Mouse (Mus musculus) midbrain, embryonic 10.5 days (tissue): ENCODE data around the gene Sun1. TPM values are rescaled to one million over a fixed set of nuclear protein-coding genes. Genes with fewer than 3 reads are reported as not detected.

Experiments
- DNase-seq: peaks from one replicate; pipeline ENCODE4 v3.0.0-alpha.2; 2017; ENCODE audit warnings: low spot score
- H3K27ac ChIP-seq: fragments of 300-500 bp; sonication (generic); replicated peaks from 2 replicates; pipeline ENCODE4 v1.5.1; 2016; ENCODE audit warnings: mild to moderate bottlenecking
- H3K27me3 ChIP-seq: fragments of 300-500 bp; sonication (generic); 2 replicates; pipeline ENCODE4 v1.6.1; 2016; ENCODE audit warnings: low read depth, mild to moderate bottlenecking; ENCODE audit not compliant: poor library complexity, severe bottlenecking
- H3K36me3 ChIP-seq: fragments of 300-500 bp; sonication (generic); 2 replicates; pipeline ENCODE4 v1.6.1; 2016; ENCODE audit warnings: mild to moderate bottlenecking, moderate library complexity
- H3K4me1 ChIP-seq: fragments of 300-500 bp; sonication (generic); 2 replicates; pipeline ENCODE4 v1.6.1; 2016
- H3K4me3 ChIP-seq: fragments of 300-500 bp; sonication (generic); 2 replicates; pipeline ENCODE4 v1.5.1; 2016; ENCODE audit warnings: mild to moderate bottlenecking, moderate library complexity
- H3K9me3 ChIP-seq: fragments of 300-500 bp; sonication (generic); replicated peaks from 2 replicates; pipeline ENCODE4 v1.6.1; 2016; ENCODE audit warnings: mild to moderate bottlenecking
- WGBS: fragments of 180-500 bp; shearing (Covaris S2); methylation state at CpG from one replicate; pipeline ENCODE4 v1.1.7; 2016; 5-methylcytosine and 5-hydroxymethylcytosine counted together
- polyA plus RNA-seq: library from polyadenylated mRNA; unstranded; fragments of >200 nt; fragmentation: Nextera tagmentation; extraction: Ambion mirVana; gene quantifications from 2 replicates; pipeline ENCODE4 v1.2.1, GENCODE M21; 2016

Gene Sun1
- polyA plus RNA-seq, 1 experiment from 2014 or later, result 46.9 TPM

- Histone ChIP-seq H3K27me3 (no peaks in the 10 kb centered on the region), H3K9me3 (no peaks in the 10 kb centered on the region), H3K36me3 (peaks cover 100% of the 10 kb centered on the region), H3K27ac (no peak overlapping the region), H3K4me3 (no peak overlapping the region), H3K4me1 (no peaks in the 10 kb centered on the region)
- no peak for DNase-seq
- 90% methylated on average over 4 of the region's 4 CpGs for WGBS
These were observed 37.0 kb downstream of the Sun1 start for GRCm38 (mm10) chr5:139237436-139237835.

- Histone ChIP-seq H3K27me3 (no peaks in the 10 kb centered on the region), H3K4me3 (no peak overlapping the region), H3K4me1 (no peaks in the 10 kb centered on the region), H3K27ac (no peak overlapping the region), H3K36me3 (peaks cover 100% of the 10 kb centered on the region), H3K9me3 (no peaks in the 10 kb centered on the region)
- no peak for DNase-seq
- WGBS, result 93% methylated on average over 15 of the region's 15 CpGs
These were observed 40.8 kb downstream of the Sun1 start for GRCm38 (mm10) chr5:139241022-139241761.

DNA sequence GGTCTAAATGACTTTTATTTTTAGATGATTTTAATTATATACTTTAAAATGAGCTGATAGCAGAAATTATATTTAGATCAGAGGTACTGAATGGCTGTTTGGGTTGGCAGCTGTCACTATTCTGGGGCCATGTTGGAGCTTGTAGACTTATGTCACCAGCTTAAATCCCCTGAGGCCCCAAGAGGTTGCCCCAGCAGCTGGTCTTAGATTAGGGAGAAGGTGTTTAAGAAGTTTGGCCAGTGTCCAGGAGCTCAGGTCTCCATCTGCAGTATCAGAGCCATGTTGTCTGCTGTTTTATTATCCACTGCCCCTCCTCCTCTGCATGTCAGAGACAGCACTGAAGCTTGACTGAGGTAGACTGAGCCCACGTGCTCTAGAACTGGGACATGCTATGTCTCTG is 42.9 kb downstream of the Sun1 start:
- Histone ChIP-seq H3K4me3 (no peak overlapping the region), H3K27ac (no peak overlapping the region), H3K4me1 (no peaks in the 10 kb centered on the region), H3K9me3 (no peaks in the 10 kb centered on the region), H3K36me3 (peaks cover 100% of the 10 kb centered on the region), H3K27me3 (no peaks in the 10 kb centered on the region)
- 96% methylated on average over 1 of the region's 1 CpGs for WGBS
- no peak for DNase-seq

DNA sequence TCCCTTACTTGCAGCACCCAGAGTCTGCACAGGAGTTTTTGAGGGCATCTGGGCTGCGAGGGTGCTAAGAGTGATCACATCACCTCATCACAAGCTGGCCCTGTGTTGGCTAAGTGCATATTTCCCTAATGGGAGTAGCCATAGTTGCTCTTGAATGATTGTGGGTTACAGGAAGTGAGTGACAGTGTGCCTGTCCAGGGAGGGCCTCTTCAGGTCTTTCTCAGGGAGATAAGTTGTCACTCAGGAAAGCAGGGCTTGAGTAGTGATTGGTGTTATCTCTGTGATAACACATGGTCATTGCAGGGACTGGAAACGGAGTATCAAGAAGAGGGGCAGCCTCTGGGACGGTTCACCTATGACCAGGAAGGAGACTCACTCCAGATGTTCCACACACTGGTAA is 47.3 kb downstream of the Sun1 start:
- no peak overlapping the region for H3K27ac ChIP-seq
- WGBS, result 84% methylated on average over 3 of the region's 3 CpGs
- H3K27me3 ChIP-seq, result no peaks in the 10 kb centered on the region
- H3K4me1 ChIP-seq, result peaks cover 7% of the 10 kb centered on the region
- DNase-seq, result no peak
- no peak overlapping the region for H3K4me3 ChIP-seq
- H3K36me3 ChIP-seq, result peaks cover 77% of the 10 kb centered on the region
- H3K9me3 ChIP-seq, result no peaks in the 10 kb centered on the region

- Histone ChIP-seq H3K36me3 (peaks cover 66% of the 10 kb centered on the region), H3K9me3 (no peaks in the 10 kb centered on the region), H3K4me1 (peaks cover 16% of the 10 kb centered on the region), H3K27me3 (no peaks in the 10 kb centered on the region), H3K4me3 (no peak overlapping the region), H3K27ac (no peak overlapping the region)
- DNase-seq, result no peak
- 87% methylated on average over 3 of the region's 3 CpGs for WGBS
These were observed 48.4 kb downstream of the Sun1 start for GRCm38 (mm10) chr5:139248846-139249245.

DNA sequence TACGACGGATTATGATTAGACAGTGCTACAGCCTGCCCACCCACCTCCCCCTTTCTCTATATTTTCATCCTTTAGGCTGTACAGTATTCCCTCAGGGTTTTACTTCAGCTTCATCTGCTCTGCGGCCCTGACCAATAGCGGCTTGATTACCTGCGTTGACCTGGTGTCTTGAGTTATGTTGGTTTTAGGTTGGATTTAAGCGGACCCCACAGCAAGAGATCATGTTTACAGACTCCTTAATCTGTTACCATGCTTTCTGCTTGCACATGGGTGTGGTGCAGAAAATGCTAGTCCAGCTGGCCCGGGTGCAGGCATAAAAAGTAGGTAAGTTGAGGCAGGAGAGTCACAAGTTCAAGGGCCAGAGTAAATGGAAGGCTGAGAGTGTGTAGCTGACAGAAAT is 50.8 kb downstream of the Sun1 start:
- Histone ChIP-seq H3K4me1 (peaks cover 36% of the 10 kb centered on the region), H3K27me3 (no peaks in the 10 kb centered on the region), H3K36me3 (peaks cover 58% of the 10 kb centered on the region), H3K9me3 (no peaks in the 10 kb centered on the region), H3K27ac (peak overlapping the region; percentile 95), H3K4me3 (peak overlapping the region; percentile 76)
- no peak for DNase-seq
- 85% methylated on average over 7 of the region's 7 CpGs for WGBS

DNA sequence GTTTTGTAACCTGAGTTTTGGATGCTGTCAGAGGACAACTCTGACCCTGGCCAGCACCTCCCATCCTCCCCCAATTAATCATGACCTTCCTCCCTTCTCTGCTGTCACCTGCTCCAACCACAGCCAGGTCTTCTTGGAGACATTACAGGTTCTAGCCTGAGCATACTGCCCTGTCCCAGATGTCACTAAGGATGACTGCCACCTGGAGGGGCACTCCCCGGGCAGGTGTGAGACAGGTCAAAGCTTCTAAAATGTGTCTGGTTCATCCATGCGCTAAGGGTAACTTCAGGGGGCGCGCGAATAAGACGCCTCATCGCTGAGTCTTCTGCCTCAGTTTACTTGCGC is 51.3 kb downstream of the Sun1 start:
- DNase-seq, result no peak
- Histone ChIP-seq H3K36me3 (peaks cover 55% of the 10 kb centered on the region), H3K9me3 (no peaks in the 10 kb centered on the region), H3K27me3 (no peaks in the 10 kb centered on the region), H3K4me1 (peaks cover 36% of the 10 kb centered on the region), H3K27ac (peak overlapping the region; percentile 95), H3K4me3 (peak overlapping the region; percentile 76)
- WGBS, result under 1% methylated on average over 8 of the region's 8 CpGs

DNA sequence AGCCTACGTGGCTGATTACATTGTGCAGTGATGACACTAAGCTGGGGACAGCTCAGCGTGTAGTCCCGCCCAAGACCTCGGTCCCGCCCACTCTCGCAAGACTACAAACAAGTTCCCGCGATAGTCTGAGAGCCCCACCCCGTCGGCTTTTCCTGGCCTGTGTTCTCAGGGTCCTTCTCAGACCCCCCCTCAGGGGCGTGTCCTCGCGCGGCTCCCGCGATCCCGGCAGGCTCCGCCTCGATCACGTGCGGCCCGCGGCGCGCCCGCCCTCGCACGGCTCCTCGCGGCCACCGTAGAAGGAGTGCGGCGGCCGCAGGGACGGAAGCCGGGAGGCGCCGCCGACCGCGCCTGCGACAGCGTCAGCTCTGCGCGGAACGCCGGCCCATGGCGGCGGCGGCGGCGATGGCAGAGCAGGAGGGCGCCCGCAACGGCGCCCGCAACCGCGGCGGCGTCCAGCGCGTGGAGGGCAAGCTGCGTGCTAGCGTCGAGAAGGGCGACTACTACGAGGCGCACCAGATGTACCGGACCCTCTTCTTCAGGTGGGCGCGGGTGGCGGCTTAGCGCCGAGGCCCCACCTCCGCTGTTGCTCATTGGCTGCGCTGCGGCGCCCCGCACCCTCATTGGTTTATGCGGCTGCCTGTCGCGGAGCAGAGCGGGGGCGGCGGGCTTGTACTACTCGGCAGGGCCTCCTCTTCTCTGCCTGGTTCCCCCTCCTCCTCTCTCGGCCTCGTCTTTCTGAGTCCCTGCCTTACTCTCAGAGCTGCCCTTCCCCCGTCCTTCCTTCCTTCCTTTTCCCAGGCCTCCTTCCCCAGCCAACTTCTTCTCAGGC is 51.9 kb downstream of the Sun1 start, which contains the start of gene Get4:
Gene Get4, plus strand, starts transcription at position 244 of the 829 bp plus-strand sequence.
- Histone ChIP-seq H3K36me3 (peaks cover 55% of the 10 kb centered on the region), H3K27ac (peak within 1 kb of the TSS; percentile 95), H3K9me3 (no peaks in the 10 kb centered on the region), H3K27me3 (no peaks in the 10 kb centered on the region), H3K4me3 (peak within 1 kb of the TSS; percentile 76), H3K4me1 (peaks cover 40% of the 10 kb centered on the region)
- peak; percentile 99 for DNase-seq
- WGBS, result under 1% methylated on average over 90 of the region's 90 CpGs

GRCm38 (mm10) chr5:139252910-139253245 is 52.4 kb downstream of the Sun1 start:
- no peaks in the 10 kb centered on the region for H3K27me3 ChIP-seq
- H3K4me1 ChIP-seq, result peaks cover 42% of the 10 kb centered on the region
- DNase-seq, result no peak
- no peaks in the 10 kb centered on the region for H3K9me3 ChIP-seq
- H3K27ac ChIP-seq, result peak overlapping the region; percentile 95
- peak overlapping the region; percentile 76 for H3K4me3 ChIP-seq
- WGBS, result 1% methylated on average over 7 of the region's 7 CpGs
- H3K36me3 ChIP-seq, result peaks cover 55% of the 10 kb centered on the region

DNA sequence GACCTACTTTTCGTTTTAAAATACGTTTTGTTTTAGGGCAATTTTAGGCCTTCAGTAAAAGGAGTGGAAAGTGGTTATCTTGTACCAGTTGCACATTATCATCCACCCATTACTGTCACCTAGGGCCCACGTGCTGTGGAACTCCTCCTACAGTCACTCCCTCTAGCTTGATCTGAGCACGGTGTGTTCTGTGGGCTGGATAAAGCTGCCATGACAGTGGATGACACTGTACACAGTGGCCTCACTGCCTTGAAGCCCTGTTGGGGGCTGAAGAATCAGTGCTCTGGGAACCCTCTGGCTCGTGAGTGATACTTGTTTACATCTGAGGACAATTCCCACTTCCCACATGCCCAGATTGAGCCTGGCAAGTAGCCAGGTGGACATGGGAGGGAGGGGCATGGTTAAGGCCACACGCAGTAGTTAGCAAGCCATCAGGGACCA is 52.9 kb downstream of the Sun1 start:
- H3K36me3 ChIP-seq, result peaks cover 55% of the 10 kb centered on the region
- peak overlapping the region; percentile 95 for H3K27ac ChIP-seq
- WGBS, result 19% methylated on average over 6 of the region's 6 CpGs
- DNase-seq, result no peak
- peak overlapping the region; percentile 76 for H3K4me3 ChIP-seq
- H3K27me3 ChIP-seq, result no peaks in the 10 kb centered on the region
- no peaks in the 10 kb centered on the region for H3K9me3 ChIP-seq
- H3K4me1 ChIP-seq, result peaks cover 42% of the 10 kb centered on the region

GRCm38 (mm10) chr5:139254938-139255337 is 54.5 kb downstream of the Sun1 start:
- H3K4me3 ChIP-seq, result no peak overlapping the region; the same call in 1 of the 2 replicates
- H3K9me3 ChIP-seq, result no peaks in the 10 kb centered on the region
- no peak overlapping the region for H3K27ac ChIP-seq
- H3K36me3 ChIP-seq, result peaks cover 54% of the 10 kb centered on the region
- H3K27me3 ChIP-seq, result no peaks in the 10 kb centered on the region
- H3K4me1 ChIP-seq, result peaks cover 42% of the 10 kb centered on the region
- WGBS, result 90% methylated on average over 6 of the region's 6 CpGs
- no peak for DNase-seq

GRCm38 (mm10) chr5:139255777-139256176 is 55.3 kb downstream of the Sun1 start:
- Histone ChIP-seq H3K4me3 (no peak overlapping the region), H3K4me1 (peaks cover 42% of the 10 kb centered on the region), H3K27ac (no peak overlapping the region), H3K36me3 (peaks cover 57% of the 10 kb centered on the region), H3K27me3 (no peaks in the 10 kb centered on the region), H3K9me3 (no peaks in the 10 kb centered on the region)
- WGBS, result 94% methylated on average over 6 of the region's 6 CpGs
- no peak for DNase-seq

- Histone ChIP-seq H3K4me3 (no peak overlapping the region), H3K4me1 (peaks cover 41% of the 10 kb centered on the region), H3K27me3 (no peaks in the 10 kb centered on the region), H3K27ac (no peak overlapping the region), H3K36me3 (peaks cover 62% of the 10 kb centered on the region), H3K9me3 (no peaks in the 10 kb centered on the region)
- 92% methylated on average over 3 of the region's 3 CpGs for WGBS
- DNase-seq, result no peak
These were observed 55.9 kb downstream of the Sun1 start for GRCm38 (mm10) chr5:139256211-139256765.
